Mouse (Mus musculus) gastrocnemius, postnatal 10 days (tissue): ENCODE results near the gene Abcg4. TPM values are rescaled to one million over a fixed set of nuclear protein-coding genes. Genes with fewer than 3 reads are reported as not detected.
"Not testable (repeated sequence)": the region's sequence is repeated elsewhere in the genome, so short reads cannot be mapped to it uniquely, and the experiment has no call there.

ENCODE experiments used
- DNase-seq: peaks from one replicate; pipeline ENCODE4 v3.0.0; 2021; ENCODE audit warnings: mixed read lengths
- total RNA-seq, 2 experiments: library from RNA; stranded (reverse); gene quantifications; 2 replicates each; pipeline ENCODE4 v1.2.3; 2021

Abcg4 gene
- total RNA-seq, 2 experiments from 2014 or later: 0.68 to 1.3 TPM

DNA sequence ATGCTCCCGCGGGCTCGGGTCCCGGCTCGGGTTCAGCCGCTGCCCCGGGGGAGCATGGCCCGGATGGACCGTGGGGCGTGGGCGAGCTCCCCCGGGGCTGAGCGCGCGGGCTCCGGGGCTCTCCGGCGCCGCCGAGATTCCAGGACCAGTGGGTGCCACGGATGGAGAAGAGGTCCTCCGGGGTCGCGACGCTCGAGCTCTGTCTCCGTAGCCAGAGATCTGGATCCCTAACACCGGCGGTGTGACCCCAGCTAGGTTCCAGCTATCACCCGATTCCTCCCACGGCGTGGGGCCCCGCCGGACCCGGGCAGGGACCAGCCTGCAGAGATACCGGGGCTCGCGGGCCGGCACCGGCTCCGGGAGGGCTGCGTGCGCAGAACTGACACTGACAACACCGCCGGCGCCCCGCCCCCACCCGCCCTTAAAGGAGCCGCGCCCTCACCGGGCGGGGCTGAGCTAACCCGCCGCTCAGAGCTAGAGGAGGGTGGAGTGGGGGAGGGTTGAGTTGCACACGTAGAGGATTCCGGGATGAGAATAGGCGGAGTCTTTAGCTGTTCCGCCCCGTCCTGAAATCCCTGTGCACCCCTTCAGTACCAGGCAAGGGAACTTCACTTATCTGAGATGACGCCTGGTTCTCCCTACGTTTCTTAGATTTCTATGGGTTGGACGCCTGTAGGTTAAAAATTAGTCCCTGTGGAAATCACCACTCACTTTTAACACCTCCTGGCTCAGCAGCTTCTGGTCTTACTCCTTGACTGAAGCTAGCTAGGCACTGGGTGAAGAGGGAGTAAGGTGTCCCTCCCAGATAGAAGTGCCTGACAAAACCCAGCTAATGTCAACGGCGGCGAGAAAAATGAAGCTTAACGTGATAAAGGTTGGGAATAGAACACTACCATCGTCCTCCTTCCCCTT lies 31.7 kb upstream of the Abcg4 start, which contains the start of gene C2cd2l:
C2cd2l (minus strand) TSS at position 399 of the 912 bp plus-strand sequence.
- DNase-seq: peak; percentile 85

DNA sequence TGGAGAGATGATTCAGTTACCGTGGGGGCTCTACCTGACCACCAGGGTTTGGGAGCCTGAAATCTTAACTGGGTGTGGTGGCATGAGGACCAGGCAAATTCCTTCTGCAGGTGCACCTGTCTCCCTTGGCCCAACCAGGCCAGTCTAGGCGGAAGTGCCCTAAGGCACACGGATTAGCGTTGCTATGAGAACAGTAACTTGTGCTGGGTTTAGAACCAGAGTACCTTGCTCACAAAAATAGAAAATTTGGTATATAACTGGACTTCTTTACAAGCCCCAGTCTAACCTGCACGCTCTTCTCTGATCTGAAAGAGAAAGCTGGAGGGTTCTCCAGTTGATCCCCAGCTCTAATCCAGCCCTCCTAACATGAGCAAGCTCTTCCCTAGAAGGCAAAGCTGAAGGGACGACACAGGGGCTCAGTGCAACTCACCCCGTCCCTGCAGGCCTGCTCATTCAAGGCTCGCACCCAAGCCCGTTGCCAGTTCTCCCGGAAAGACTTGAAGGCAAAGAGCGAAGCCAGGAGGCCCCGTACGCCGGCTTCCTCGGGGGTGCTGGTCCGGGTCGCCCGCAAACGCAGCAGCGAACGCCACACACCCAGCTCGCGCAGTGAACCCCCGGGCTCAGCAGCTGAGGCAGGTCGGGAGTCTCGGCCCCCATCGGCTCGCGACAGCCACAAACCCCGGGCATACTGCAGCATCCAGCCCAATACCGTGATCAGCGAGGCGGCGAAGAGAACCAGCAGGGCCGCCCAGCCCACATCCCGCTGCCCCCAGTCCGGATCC lies 30.9 kb upstream of the Abcg4 start:
- peak; percentile 49 for DNase-seq

DNA sequence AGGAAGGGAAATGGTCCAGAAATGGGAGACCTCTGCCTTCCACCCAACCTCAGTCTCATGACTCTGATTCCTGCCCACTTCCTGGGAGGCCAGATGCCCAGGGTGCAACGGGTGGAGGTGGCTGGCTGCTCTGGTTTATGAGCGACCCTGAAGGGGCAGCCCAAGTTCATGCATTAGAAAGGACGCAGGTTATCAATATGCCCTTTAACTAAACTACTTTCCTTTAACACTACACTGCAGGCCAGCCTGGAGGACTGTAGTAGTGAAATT lies 30.3 kb upstream of the Abcg4 start:
- DNase-seq: no peak

DNA sequence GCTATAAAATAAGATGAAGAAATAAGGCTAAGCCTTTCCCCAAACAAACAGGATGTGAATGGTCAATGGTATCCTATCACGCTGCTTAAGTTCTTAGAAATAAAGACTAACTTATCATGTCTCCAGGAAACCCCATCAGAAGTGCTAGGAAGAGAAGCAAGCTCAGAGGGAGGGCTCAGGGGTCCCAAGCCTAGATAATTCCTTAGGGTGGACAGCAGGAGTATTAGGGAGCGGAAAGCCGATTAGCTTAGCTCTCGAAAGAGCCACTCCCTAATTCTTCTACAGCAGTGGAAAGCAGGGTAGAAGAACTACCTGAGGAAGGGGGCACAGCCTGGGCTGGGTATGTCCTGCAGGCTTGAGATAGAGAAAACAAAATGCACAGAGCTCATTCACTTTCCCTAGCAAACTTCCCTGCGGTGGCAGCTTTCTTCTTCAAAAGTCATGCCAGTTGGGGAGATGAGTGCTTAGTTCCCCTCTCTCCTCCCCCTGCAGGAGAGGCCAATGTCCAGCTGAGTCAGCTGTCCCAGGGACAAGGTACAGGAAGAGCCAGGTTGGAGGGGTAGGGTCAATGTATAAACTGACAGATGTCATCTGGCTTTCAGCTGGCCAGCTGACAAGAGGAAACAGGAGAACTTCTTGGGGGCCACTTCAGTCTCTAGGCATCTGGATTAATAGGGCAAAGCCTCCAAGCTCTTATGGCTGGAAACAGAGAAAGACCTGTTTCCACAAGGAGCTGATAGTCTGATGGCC lies 29.8 kb upstream of the Abcg4 start:
- DNase-seq: no peak

DNA sequence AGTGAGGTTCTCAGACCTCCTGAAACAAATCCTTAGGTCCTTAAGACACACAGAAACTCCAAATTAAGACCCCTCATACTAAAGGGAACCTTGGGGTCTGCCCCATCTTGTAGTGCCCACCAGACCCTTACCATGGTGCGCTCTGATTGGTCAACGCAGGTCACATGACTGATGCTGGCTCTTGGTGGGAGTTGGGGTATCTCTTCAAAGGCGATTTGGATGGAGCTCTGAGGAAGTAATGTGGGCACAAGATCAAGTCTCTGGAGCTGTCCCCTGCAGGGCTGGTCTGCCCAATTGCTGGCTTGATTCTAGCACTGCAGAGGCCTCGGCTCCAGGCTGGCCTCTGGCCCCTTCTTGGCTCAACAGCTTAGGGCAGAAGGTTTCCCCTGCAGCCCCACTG lies 29.0 kb upstream of the Abcg4 start:
- DNase-seq: no peak

DNA sequence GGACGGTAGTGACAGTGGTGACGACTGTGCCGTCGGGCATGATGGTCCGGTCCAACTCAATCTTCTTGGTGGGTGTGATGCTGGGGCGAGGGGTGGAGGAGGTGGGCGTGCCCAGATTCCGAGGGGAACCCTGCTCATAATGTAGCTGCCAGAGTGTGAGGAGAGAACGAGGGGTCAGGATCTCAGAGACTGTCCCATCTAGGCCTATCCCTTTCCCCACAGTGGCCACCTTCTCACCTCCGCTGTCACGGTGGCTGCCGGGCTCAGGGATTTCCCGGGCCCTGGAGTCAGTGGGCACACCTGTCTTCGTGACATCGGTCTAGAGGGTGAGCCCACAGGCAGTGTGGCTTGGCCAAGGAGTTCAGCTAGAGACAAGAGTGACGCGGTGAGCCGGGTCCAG lies 26.5 kb upstream of the Abcg4 start:
- DNase-seq: no peak

DNA sequence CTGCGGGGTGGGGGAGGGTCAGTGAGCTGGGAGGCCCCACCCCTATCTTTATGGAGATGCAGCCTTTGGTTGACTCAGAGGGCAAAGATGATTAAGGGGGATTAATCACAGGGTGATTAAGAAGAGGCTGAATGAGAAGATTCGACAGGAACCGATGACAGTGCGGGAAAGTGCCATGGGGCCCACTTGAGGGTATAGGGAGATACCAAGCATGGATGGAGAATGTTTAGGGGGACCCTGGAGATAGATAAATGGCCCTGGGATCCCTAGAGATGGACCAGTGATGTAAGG lies 25.8 kb upstream of the Abcg4 start:
- no peak for DNase-seq

DNA sequence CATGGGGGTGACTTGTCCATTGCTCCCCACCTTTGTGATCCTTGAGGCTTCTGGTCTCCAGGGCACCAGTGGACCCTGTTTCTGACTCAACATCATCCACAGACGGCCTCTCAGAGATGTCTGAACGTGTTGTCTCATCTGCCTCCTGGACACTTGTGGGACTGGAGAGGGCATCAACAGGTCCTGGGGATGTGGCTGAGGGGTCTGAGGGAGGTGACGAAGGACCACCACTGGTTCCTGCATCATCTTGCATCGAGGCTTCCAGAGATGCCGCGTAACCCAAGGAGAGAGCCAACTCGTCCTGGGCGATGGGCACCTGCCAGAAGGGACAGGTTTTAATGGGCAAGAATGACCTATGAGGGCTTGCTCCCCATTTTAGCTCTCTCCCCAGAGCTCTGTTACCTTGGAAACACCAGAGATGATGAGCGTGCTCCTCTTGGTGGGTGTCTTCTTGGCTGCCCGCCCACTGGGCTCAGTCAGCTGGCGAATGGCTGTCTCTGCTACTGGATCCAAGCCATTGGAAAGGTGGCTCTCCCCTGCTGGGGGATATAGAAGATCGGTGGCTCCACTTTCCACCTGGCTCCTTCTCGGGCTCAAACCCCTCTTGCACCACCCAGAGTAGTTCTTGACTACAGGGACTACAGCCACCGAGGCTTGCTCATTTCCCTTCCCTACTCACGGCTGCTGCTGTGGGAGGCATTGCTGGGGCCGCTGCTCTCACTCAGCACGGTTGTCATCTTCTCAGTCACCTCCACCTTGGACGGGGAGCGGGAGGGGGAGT lies 25.3 kb upstream of the Abcg4 start:
- DNase-seq: no peak

DNA sequence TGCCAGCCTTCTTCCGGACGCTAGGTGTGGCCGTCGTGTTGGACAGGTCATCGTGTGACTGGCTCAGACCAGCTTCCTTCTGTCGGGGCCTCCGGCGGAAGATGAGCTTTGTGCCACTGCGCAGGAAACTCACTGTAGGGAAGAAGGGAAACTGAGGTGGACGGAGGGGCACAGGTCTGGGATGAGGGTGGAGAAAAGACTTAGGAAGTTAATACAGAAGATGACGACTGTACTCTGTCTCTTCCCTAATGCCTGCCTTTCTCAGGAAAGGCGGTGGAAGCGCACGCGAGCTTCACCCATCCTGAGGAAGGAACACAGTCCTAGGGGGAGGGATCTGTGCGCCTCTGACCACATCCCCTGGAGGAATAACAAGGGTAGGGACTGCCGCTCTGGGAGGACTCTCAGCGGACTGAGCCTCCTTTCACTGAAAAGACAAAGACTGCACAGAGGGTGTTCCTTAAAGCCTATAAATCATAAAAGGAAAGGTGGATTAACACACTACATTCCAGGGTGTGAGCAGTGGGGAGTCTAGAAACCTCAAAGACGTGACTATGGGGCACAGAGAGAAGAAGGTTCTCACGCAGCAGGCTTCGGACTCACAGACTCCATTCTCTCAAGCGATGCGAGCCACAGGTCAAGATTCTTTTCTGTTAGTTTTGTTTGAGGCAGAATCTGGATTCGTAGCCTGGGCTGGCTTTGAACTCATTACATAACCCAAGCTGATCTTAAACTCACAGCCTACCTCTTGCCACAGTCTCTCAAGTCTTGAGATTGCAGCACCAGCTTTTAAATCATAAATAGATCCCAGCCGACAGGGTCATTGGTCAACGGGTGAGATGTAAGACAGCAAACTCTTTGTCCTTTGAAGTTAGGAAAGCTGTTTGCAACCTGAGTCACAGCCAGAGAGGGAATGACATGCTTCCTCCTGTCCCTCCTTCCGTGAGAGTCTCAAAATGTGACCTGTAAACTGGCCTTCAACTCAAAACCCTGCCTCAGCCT lies 23.0 kb upstream of the Abcg4 start:
- no peak for DNase-seq

DNA sequence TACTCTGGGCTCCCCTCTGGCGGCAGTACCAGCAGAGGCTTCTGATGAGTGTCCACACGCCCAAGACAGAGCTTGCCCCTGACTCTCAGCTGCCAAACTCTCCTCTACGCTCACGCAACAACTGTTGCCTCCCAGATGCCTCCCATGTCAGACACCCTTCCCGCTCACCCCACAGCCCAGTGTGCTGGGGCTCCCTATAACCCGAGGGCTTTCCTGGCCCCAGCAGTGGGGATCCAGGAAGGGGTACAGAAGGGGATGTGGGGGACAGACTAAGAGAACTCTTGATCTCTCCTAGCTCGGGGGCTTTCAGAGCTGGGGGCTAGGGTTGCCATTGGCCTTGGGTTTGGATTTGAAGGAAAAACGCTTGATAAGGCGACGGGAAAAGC lies 22.3 kb upstream of the Abcg4 start:
- no peak for DNase-seq

DNA sequence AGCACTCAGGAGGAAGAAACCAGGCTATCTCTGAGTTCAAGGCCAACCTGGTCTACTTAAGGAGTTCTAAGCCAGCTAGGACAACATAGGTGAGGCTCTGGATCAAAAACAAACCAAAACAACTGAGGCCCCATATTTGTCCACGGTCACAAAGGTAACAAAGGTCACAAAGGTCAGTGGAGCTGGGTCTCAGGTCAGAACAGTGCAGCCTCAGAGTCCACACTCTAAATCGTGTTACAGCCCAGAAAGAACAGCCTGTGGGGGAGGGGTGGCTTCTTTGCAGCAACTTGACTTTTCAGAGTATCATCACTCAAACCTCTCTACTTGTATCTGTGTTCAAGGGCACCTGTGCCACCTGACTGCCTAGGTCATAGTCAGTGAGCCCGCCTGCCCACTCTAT lies 21.3 kb upstream of the Abcg4 start:
- DNase-seq: no peak

DNA sequence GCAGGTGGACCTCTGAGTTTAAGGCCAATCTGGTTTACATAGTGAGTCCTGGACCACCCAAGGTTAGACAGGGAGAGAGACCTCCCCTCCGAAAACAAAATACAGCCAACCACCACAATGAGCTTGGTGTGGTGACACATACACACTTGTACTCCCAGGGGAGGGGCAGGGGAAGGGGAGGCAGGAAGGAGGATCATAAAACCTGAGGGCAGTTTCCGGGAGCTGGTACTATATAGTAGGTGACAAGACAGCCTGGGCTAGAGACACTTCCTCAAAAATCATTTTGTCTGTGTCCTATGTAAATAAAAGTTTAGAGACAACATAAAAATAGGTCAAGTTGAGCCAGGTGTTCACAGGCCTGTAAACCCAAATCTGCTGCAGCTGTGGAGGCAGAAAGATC lies 18.8 kb upstream of the Abcg4 start:
- no peak for DNase-seq

DNA sequence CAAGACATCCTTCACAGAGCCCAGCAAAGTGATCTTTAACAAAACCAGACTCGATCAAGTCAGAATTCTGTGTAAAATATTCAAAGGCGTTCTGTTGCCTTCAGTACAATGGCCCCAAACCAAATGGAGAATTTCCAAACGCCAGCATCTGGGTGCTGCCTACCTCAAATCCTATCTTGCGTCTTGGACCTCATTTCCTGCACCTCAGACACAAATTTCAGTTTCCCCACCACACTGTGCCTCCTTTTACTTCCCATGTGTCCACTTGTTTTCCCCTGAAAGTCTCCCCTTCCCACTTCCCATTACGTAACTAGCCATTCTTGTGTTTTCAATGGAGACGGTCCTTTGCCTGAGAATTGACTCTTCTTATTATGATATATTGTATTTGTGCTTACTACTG lies 18.1 kb upstream of the Abcg4 start:
- DNase-seq: no peak

DNA sequence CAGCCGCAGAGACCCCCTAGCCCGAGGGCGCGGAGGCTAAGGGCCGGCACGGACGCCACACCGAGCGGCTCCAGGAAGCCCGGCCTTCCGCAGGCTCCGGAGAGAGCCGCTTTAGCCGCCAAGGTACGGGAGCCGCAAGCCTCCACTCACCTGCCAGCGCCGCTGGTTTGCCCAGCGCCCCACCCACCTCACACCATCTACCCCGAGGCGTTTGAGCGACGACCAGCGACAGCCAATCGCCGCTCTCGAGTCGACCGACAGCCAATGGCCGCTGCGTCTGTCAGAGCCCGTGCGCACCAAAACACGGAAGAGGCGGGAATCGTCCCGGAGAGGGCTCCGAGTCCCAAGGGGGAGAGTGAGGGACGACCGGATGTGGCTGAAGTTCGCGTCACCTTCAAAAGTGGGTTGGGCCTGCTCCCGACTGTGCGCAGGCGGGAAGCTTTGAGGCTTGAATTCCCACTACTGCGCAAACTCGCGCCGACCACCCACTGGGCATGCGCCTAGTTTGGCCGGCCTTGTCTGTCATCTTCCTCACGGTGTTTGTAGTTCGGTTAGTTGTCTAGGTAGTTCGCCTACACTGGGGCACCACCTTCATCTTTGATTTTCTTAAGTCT lies 17.2 kb upstream of the Abcg4 start, which contains the start of gene Hinfp:
Hinfp (minus strand) TSS at position 206 of the 614 bp plus-strand sequence.
- peak; percentile 92 for DNase-seq

DNA sequence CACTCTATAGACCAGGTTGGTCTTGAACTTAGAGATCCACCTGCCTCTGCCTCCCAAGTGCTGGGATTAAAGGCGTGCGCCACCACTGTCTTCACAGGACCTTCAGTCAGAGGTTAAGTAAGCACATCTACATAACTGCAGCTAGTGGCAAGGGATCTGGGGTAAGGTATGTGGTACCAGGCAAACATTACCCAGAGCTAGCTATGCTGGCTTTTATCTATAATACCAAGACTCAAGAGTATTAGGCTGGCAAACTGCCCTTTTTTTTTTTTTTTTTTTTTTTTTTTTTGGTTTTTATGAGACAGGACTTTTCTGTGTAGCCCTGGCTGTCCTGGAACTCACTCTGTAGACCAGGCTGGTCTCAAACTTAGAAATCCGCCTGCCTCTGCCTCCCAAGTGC lies 11.6 kb upstream of the Abcg4 start:
- not testable (repeated sequence) for DNase-seq

DNA sequence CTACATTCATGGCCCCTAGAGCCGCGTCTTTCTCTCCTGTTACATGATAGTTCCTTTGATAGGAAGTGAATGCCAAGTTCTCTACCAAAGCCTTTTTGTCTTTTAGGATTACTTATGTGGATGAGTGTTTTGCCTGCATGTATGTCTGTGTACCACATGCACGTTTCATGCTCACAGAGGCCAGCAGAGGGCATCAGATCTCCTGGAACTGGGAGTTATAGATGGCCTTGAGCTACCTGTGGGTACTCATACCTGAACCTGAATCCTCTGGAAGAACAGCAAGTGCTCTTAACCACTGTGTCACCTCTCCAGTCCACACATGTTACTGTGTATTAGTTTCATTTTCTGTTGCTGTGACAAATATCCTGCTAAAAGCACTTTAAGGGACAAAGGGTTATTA lies 4.1 kb upstream of the Abcg4 start:
- DNase-seq: no peak

DNA sequence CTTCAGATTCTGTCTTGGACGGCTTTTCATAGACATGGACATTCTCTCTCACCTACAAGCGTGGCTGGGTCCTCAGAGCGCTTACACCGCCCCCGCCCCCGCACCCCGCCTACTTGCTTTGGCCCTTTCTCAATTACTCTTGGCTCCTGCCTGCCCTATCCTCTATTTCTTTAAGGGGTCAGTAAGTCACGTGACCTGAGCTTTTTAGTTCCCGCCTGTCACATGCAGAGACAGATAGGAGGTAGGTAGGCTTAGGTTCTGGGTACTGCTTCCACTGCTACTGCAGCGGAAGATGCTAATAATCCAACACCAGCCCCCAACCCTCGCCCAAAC lies 510 bp upstream of the Abcg4 start:
- DNase-seq: no peak

DNA sequence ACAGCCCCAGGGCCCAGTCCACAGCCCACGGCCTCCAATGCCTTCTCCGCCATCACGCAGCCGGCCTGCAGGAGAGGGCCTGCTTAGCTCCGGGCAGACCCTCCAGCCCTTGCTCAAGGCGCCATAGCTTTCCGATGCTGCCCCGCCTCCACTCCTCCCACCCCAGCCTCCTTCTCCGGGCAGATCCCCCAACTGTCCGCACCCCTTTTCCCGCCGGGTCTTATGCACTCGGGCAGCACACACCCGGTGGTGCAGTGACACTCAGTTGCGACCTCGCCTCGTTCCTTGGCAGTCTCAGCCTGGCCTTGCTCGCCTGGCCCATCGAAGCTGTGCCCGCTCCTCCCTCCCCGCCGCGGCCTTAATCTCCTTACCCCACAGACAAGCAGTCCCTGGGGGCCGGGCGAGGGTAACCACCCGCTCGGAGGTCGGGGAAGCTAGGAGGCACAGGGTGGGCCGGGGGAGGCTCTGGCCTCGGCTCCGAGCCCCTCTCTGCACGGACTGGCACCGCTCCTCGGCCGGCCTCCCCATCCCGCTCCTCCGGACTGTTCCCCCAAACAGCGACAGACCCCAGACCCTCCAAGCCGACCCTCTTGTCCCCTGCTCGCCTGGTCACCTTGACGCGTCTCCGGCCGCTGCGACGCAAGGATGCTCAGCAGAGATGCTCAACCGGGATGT lies 877 bp downstream of the Abcg4 start:
- DNase-seq: peak; percentile 34

DNA sequence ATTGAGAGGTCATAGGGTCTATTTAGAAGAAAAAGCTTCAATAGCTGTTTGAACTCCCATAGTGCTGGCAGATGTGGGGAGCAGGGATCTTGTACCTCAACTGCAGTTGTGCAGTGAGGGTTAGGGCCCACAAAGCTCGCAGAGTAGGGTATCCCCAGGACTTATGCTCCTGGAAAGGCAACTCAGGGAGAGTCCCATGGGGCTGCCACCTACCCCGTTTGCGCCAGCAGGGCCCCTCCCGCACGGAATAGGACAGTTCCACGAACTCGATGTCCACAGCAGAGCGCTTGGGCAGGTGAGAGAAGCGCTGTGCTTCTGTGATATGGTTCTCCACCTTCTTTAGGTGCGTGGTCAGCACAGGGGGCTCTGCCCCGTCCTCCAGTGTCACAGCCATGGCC lies 1.4 kb downstream of the Abcg4 start:
- DNase-seq: no peak

DNA sequence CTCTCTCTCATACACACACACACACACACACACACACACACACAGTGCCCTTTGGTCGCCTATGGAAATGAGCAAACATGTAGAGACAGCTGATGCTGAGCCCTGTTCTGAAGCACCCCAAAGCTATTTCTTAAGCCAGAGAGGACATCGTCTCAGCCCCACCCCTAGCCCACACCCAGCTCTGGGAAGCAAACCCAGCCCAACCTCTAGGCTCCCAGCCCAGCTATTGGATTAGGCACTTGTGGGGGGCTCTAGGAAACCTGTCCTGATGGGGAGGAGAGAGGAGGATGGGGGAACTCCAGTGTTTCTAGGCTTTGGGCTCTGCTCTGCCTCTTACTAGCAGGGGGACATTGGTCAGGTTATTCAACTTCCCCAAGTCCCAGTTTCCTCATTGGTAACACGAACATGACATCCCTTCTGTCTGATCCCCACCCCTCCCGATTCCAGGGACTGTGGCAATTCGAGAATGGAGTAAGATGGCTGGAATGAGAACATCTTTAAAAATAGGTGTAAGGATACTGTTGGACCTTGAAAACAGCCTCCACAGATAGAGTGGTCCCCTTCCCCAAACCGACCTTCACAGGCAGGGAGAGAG lies 2.1 kb downstream of the Abcg4 start:
- no peak for DNase-seq
